Mouse (Mus musculus) T-helper 17 cell (primary cell): ENCODE results near the gene Baz2a.
"Not testable (repeated sequence)": the region's sequence is repeated elsewhere in the genome, so short reads cannot be mapped to it uniquely, and the experiment has no call there.

Experiments used
- in situ Hi-C, 2 experiments: fragments of 300-600 bp; cut with MboI, MseI; formaldehyde crosslinking; loops; 1 replicate in 1 of 2; 2 replicates in 1 of 2; pipeline ENCODE4 v1.15.1; 2025; ENCODE audit warnings: high pct_unique_total_duplicates in 2 of 2

The Baz2a gene

GRCm38 (mm10) chr10:128081807-128082476, 9.4 kb upstream of the Baz2a start:
- in situ Hi-C loops: no loop called here

DNA sequence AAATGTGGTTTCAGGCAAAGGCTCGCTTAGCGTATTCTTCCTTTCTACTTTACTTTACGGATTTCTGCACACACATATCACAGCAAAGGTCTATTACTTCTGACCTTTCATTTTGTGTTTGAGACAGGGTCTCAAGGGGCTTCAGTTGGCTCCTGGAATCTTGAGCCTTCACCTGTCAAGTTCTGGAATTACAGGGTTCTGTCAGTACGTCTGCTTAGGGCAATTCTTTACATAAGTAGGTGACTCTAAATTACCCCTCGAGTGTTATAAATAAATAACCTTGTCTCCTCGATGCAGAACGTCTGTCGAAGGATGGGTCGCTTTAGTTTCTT, 8.9 kb upstream of the Baz2a start:
- in situ Hi-C loops: no loop called here

DNA sequence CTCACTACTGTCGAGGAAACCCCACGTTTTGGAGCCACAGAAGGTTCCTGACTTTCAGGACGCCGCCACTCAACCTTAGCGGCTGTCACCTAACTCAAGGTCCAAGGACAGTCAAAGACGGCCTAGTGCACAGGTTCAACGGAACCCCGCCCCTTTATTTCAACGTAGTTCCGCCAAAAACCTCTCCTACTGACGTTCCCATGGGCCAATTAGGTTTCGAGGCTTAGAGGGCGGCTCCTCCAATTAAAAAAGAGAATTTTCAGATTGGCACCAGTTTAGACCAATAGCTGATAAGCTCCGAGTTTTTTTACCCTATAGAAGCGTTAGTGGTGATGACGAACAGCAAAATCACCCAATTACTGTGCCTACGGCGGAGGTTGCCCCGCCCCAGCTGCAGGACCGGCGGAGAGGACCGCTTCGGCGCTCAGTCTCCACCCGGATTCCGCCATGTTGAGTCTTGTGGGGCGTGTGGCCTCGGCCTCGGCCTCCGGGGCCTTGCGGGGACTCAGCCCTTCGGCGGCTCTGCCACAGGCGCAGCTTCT, 8.4 kb upstream of the Baz2a start, which contains the start of gene Atp5b:
Gene Atp5b (plus strand): TSS at position 394 of the 542 bp plus-strand sequence.
- in situ Hi-C loops: no loop called here

GRCm38 (mm10) chr10:128083688-128084087, 7.7 kb upstream of the Baz2a start:
- in situ Hi-C loops: no loop called here

- in situ Hi-C loops: no loop called here
Observed at GRCm38 (mm10) chr10:128084160-128084559, 7.2 kb upstream of the Baz2a start.

DNA sequence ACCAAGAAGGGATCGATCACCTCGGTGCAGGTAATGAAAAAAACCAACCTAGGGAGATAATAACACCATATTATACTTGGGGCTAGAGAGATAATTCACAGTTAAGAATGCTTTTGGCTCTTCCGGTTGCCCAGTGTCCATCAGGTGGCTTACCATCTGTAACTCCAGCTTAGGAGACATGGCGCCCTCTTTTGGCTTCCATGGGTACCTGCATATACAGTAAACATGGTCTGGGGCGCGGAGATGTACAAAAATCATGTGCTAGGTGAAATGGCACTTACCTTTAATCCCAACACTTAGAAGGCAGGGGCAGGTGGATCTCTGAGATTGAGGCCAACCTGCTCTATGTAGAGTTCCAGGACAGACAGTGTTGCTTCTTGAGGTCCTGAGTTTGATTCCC, 5.0 kb upstream of the Baz2a start:
- in situ Hi-C loops: no loop called here

- in situ Hi-C loops: not testable (repeated sequence)
Observed at GRCm38 (mm10) chr10:128087216-128087615, 4.2 kb upstream of the Baz2a start.

GRCm38 (mm10) chr10:128088181-128088580, 3.2 kb upstream of the Baz2a start:
- in situ Hi-C loops: no loop called here

DNA sequence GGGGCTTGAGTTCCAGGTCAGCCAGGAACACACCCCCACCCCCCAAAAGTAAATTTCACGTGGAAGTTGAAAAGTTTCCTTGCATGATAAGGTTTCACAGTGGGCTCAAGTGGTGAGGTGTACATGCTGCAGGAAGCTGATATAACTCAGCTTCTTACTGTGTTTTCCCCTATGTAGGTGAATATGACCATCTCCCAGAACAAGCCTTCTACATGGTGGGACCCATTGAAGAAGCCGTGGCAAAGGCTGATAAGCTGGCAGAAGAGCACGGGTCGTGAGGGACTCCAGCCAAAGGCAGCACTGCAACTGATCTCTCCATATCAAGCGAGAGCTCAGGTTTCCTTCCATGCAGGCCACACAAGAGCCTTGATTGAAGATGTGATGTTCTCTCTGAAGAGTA, 1.5 kb upstream of the Baz2a start:
- in situ Hi-C loops: loop anchor here in 1 of 2 experiments (5.0 kb wide), 1 partner anchor 97 kb away; no protein-coding TSS in a partner anchor

DNA sequence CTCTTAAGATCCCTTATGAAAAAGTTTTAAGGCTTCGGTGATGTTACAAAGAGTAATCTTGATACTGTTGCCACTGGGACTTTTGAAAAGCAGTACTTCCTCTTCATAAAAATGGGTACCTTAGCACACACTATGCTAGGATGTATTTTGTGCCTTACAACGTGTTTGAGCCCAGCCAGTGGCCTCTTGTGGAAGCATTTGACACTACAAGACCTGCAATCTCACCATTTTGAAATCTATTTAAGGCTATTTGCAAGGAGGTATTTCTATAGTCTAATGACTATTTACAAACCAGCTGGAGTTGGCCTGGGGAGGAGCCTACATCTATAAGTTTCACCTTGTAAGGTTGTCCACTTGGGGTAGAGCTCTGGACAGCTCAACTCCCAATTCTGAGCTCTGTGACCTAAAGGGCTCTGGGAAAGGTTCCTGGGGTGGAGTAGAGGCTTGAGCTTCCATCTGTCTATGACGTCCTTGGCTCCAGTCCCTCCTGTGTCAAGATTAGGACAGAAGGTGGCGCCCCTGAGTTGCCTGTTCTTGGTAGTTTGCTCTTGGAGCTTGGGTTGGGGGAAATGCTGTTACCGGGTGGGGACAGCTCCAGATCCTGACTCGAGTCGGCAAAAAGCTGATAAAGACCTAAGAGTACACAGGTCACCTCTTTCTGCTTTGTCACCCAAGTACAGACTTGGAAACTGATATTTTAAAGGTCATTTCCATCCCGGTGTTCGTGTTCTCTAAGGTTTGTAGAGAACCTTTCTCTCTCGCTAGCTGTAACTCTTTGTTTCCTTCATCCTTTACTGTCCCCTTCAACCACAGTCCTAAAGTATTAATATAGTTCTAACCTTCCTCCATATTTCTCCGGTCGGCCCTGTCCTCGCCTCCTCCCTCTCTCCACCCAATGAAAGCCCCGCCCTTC, 470 bp upstream of the Baz2a start:
- in situ Hi-C loops: loop anchor here in 1 of 2 experiments (5.0 kb wide), 1 partner anchor 96 kb away; no protein-coding TSS in a partner anchor

DNA sequence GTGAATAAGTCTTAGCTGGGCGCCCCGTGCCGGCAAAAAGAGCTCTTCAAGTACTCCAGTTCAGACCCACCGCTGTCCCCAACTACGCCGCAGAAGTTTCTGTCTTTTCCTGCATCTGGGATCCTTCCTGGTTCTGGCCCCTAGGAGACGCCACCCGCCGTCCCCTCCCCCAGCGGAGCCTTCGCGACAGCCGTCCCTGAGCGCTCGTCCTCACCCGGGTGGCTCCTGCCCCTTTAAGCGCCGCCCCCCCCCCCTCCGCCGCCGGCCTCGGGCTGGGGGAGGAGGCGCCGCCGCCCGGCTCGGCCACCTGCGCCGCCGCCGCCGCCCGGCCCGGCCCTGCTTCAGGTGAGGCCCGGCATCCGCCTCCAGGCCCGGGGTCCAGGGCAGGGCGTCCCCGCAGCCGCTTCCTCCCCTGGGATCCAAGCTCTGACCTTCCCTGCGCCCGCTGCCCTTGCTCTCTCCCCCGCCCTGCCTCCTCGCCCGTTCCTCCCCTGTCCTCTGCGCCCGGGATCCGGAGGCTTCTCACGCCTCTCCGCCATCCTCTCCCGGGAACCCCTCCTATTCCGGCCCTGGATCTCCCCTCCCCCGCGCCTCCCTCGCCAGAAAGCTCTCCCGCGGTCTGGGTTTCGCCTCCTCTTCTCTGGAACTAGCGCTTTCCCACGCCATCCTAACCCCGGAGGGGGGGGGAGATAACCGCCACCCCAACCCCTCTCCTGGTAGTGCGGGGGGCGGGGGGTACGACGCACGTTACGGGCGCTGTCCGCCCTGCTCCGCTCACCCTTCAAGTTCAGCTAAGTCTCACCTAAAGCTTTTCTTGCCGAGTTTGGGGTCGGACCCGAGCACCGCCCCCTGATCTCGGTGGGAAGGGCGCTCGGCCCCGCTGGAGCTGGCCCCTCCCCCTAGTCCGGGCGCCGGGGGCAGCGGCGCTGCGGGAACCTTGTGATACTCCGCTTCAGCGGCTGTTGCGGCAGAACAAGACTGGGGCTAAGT, 1.4 kb downstream of the Baz2a start:
- in situ Hi-C loops: loop anchor here in 1 of 2 experiments (5.0 kb wide), 1 partner anchor 94 kb away; no protein-coding TSS in a partner anchor

DNA sequence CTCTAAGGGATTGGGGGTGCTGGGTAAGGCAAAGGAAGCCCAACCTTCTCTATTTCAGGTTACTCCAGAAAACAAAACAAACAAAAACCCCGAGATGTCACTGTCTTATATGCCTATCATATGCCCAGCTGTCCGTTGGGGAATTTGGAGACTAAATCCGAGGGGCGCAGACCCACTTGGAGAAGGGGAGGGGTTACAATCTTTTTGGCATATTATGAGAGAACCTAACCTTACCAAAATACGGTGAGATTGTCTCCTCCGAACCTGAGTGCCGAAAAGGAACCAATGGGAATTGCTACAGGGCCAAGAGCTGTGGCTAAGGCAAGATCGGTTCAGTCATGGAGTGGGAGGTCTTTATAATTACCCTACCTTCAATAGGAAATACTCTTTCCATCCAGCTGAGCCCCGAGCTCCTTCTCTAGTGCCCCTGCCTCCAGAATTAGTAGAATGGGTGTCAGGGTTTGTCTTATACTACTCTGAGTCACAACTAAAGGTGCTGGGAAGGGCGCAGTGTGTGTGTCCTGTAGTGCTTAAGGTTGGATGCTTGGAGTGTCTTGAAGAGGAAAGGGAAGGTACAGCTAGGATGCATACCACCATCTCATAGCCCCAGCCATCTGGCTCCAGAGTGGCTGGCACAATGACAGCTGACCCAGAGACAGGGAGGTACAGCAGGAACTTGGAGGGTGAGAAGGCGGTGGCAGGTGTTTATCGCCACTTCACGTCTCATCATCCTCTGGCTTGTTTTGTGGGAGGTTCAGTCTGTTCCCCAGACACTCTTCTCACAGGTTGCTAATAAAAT, 2.3 kb downstream of the Baz2a start:
- in situ Hi-C loops: loop anchor here in 1 of 2 experiments (5.0 kb wide), 1 partner anchor 94 kb away; no protein-coding TSS in a partner anchor

- in situ Hi-C loops: loop anchor here in 1 of 2 experiments (5.0 kb wide), 1 partner anchor 93 kb away; no protein-coding TSS in a partner anchor
Observed at GRCm38 (mm10) chr10:128094340-128094968, 3.1 kb downstream of the Baz2a start.

GRCm38 (mm10) chr10:128095003-128095636, 3.7 kb downstream of the Baz2a start:
- in situ Hi-C loops: loop anchor here in 1 of 2 experiments (5.0 kb wide), 1 partner anchor 92 kb away; no protein-coding TSS in a partner anchor

- in situ Hi-C loops: loop anchor here in 1 of 2 experiments (5.0 kb wide), 1 partner anchor 91 kb away; no protein-coding TSS in a partner anchor
Observed at GRCm38 (mm10) chr10:128096313-128096692, 4.9 kb downstream of the Baz2a start.

- in situ Hi-C loops: loop anchor here in 1 of 2 experiments (5.0 kb wide), 1 partner anchor 90 kb away; no protein-coding TSS in a partner anchor
Observed at GRCm38 (mm10) chr10:128096693-128097586, 5.6 kb downstream of the Baz2a start.

DNA sequence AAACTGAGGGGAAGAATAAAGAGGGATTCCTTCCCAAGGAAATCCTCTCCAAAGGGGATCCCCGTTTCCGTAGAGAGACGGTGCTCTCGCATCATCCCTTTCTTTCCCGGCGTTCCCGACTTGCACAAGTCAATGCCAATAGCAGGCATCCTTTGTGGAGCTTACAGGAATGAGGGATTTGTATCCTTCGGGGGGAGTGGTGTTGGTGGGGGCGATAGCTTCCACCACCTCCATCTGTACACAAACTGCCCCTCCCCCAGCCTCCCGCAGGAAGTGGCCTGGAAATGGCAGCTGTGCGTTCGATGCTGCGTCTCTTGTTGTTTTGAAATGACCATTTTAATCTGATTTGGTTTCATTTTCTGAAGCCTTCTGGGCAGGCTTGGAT, 6.2 kb downstream of the Baz2a start:
- in situ Hi-C loops: loop anchor here in 1 of 2 experiments (5.0 kb wide), 1 partner anchor 90 kb away; no protein-coding TSS in a partner anchor
